Mouse (Mus musculus) cortical plate, adult 2 months (tissue): ENCODE measurements around the gene Ttc32.

Source experiments
- CTCF ChIP-seq: fragments of 200-500 bp; IDR thresholded peaks from 2 replicates; pipeline ENCODE4 v1.5.1; 2011; ENCODE audit warnings: mild to moderate bottlenecking, control low read depth, low read length; ENCODE audit not compliant: insufficient read depth; ENCODE audit errors: extremely low read depth
- POLR2A ChIP-seq: fragments of 200-500 bp; IDR thresholded peaks from 2 replicates; pipeline ENCODE4 v1.6.1; 2011; ENCODE audit warnings: mild to moderate bottlenecking, low read length, control low read depth; ENCODE audit not compliant: insufficient read depth; ENCODE audit errors: extremely low read depth

GRCm38 (mm10) chr12:9040686-9041085 is 10.9 kb downstream of the Ttc32 start:
- TF ChIP-seq CTCF = no peak
- no peak for TF ChIP-seq POLR2A
